10 mouse cellular contexts compared by ENCODE assay signal in genomic region chr4:148084261-148084714, GRCm38 (mm10). TPM values are rescaled to one million over a fixed set of nuclear protein-coding genes. Genes with fewer than 3 reads are reported as not detected.
A peak's percentile ranks its signal among the peaks of the same experiment; 100 is the strongest.
DNase-seq lines count a peak whose midpoint lies in the region; ATAC-seq and TF ChIP-seq lines count a peak whose summit lies in the region.
"Had no signal": no experiment of that assay in that cellular context is flagged by ENCODE, and none has a peak within 500 bp of the region (broad histone marks: within the 10 kb centered on the region; RNA-seq: fewer than 3 reads in every experiment).

No protein-coding gene starts in this region.

- no peaks in the 10 kb centered on the region for H3K27me3 ChIP-seq in embryonic facial prominence, embryonic 14.5 days (replicated peaks; ENCODE audit: control insufficient read depth, insufficient read depth, low read length)
- no peaks in the 10 kb centered on the region for H3K27me3 ChIP-seq in kidney, embryonic 15.5 days
- H3K27me3 ChIP-seq in hindbrain, postnatal 0 days (ENCODE audit: insufficient read depth, low read length) = no peaks in the 10 kb centered on the region
- H3K27me3 ChIP-seq in hindbrain, embryonic 11.5 days (ENCODE audit: control insufficient read depth, insufficient read depth, low read length) = no peaks in the 10 kb centered on the region

- peaks cover 13% of the 10 kb centered on the region; the same call in 1 of the 2 replicates for H3K4me1 ChIP-seq in embryonic facial prominence, embryonic 14.5 days (ENCODE audit: control insufficient read depth, insufficient read depth, low read length)
- H3K4me1 ChIP-seq in kidney, embryonic 15.5 days = peaks cover 54% of the 10 kb centered on the region
- peaks cover 5% of the 10 kb centered on the region; the same call in 1 of the 2 replicates for H3K4me1 ChIP-seq in hindbrain, postnatal 0 days (ENCODE audit: insufficient read depth, low read length)
- peaks cover 5% of the 10 kb centered on the region for H3K4me1 ChIP-seq in hindbrain, embryonic 11.5 days (replicated peaks; ENCODE audit: control insufficient read depth, insufficient read depth, low read length)

- H3K4me3 ChIP-seq in embryonic facial prominence, embryonic 14.5 days (ENCODE audit: low read depth, low read length) = no peak overlapping the region
- H3K4me3 ChIP-seq in kidney, embryonic 15.5 days (replicated peaks) = no peak overlapping the region
- no peak overlapping the region for H3K4me3 ChIP-seq in hindbrain, postnatal 0 days (ENCODE audit: low read length)
- no peak overlapping the region for H3K4me3 ChIP-seq in hindbrain, embryonic 11.5 days (ENCODE audit: low read depth, low read length)

- H3K27ac ChIP-seq in embryonic facial prominence, embryonic 14.5 days (replicated peaks; ENCODE audit: low read depth, low read length) = no peak overlapping the region
- H3K27ac ChIP-seq in kidney, embryonic 15.5 days = peak overlapping the region; percentile 55
- H3K27ac ChIP-seq in hindbrain, postnatal 0 days = no peak overlapping the region
- H3K27ac ChIP-seq in hindbrain, embryonic 11.5 days (ENCODE audit: low read depth, low read length) = no peak overlapping the region

- TF ChIP-seq CTCF in hindbrain, postnatal 0 days (IDR thresholded peaks at IDR 0.05; ENCODE audit: low read depth) = no peak

- intact Hi-C loops in heart, postnatal 25 days (cut with DNase I) = no loop called here

- peak; percentile 98 for DNase-seq in heart, adult 11 months
- DNase-seq in heart, postnatal 25 days (ENCODE audit: low spot score) = no peak
- DNase-seq in embryonic facial prominence, embryonic 14.5 days (ENCODE audit: low spot score) = peak; percentile 43
- peak; percentile 59 for DNase-seq in lung, postnatal 14 days
- no peak for DNase-seq in right cerebral cortex, postnatal 4 days
- no peak for DNase-seq in hindbrain, postnatal 0 days (ENCODE audit: low spot score)
- no peak for DNase-seq in hindbrain, embryonic 11.5 days (ENCODE audit: low spot score)
- DNase-seq: cerebellum, postnatal 10 days had no signal

- H3K36me3 ChIP-seq in embryonic facial prominence, embryonic 14.5 days (ENCODE audit: control insufficient read depth, insufficient read depth, low read length) = peaks cover 5% of the 10 kb centered on the region; the same call in 1 of the 2 replicates
- peaks cover 26% of the 10 kb centered on the region for H3K36me3 ChIP-seq in kidney, embryonic 15.5 days
- H3K36me3 ChIP-seq in hindbrain, postnatal 0 days (ENCODE audit: insufficient read depth, low read length) = no peaks in the 10 kb centered on the region
- H3K36me3 ChIP-seq in hindbrain, embryonic 11.5 days (ENCODE audit: control insufficient read depth, insufficient read depth, low read length) = no peaks in the 10 kb centered on the region

- 21% methylated on average over 5 of the region's 8 CpGs for WGBS in embryonic facial prominence, embryonic 14.5 days
- 12% methylated on average over 8 of the region's 8 CpGs for WGBS in kidney, embryonic 15.5 days
- WGBS in hindbrain, postnatal 0 days = 17% methylated on average over 6 of the region's 8 CpGs
- WGBS in hindbrain, embryonic 11.5 days = 8% methylated on average over 8 of the region's 8 CpGs

- H3K9me3 ChIP-seq in embryonic facial prominence, embryonic 14.5 days (ENCODE audit: control insufficient read depth, low read length) = no peaks in the 10 kb centered on the region
- no peaks in the 10 kb centered on the region for H3K9me3 ChIP-seq in kidney, embryonic 15.5 days (replicated peaks)
- H3K9me3 ChIP-seq in hindbrain, postnatal 0 days (ENCODE audit: low read length) = no peaks in the 10 kb centered on the region
- H3K9me3 ChIP-seq in hindbrain, embryonic 11.5 days (ENCODE audit: control insufficient read depth, low read length) = no peaks in the 10 kb centered on the region

- no peak for ATAC-seq in embryonic facial prominence, embryonic 14.5 days (ENCODE audit: low read depth)
- ATAC-seq in kidney, embryonic 15.5 days (replicated peaks; ENCODE audit: low FRiP score) = no peak
- ATAC-seq in hindbrain, postnatal 0 days = no peak
- ATAC-seq in hindbrain, embryonic 11.5 days (ENCODE audit: low FRiP score) = no peak
- ATAC-seq: CD4-positive, CD25-positive, alpha-beta regulatory T cell, adult 4 months had no signal

- no peak overlapping the region for H3K9ac ChIP-seq in embryonic facial prominence, embryonic 14.5 days (ENCODE audit: low read depth, low read length)
- H3K9ac ChIP-seq in kidney, embryonic 15.5 days = no peak overlapping the region
- no peak overlapping the region for H3K9ac ChIP-seq in hindbrain, postnatal 0 days (replicated peaks; ENCODE audit: low read length)
- H3K9ac ChIP-seq in hindbrain, embryonic 11.5 days (ENCODE audit: low read depth, low read length) = no peak overlapping the region

- H3K4me2 ChIP-seq in embryonic facial prominence, embryonic 14.5 days (ENCODE audit: low read depth, low read length) = no peak overlapping the region
- H3K4me2 ChIP-seq in kidney, embryonic 15.5 days = peak overlapping the region; percentile 19; the same call in 1 of the 2 replicates
- no peak overlapping the region for H3K4me2 ChIP-seq in hindbrain, postnatal 0 days (ENCODE audit: low read depth, low read length)
- H3K4me2 ChIP-seq in hindbrain, embryonic 11.5 days (replicated peaks; ENCODE audit: low read depth, low read length) = no peak overlapping the region

RNA-seq across cellular contexts. Expression of gene Agtrap, which starts 3.5 kb away (rescaled TPM):
- 10 to 100 TPM; 43.0 to 43.5 TPM for total RNA-seq in heart, postnatal 25 days (2021)
- polyA plus RNA-seq in embryonic facial prominence, embryonic 14.5 days (2014; fragmentation: Nextera tagmentation; extraction: Ambion mirVana) = 15.9 and 16.2 TPM in 2 replicates
- polyA plus RNA-seq in kidney, embryonic 15.5 days (2015; fragmentation: Nextera tagmentation; extraction: Ambion mirVana) = 20.6 and 24.4 TPM in 2 replicates
- 6.2 and 7.6 TPM in 2 replicates for total RNA-seq in hindbrain, postnatal 0 days (2014; rRNA removed)
- polyA plus RNA-seq in hindbrain, postnatal 0 days (2015; fragmentation: Nextera tagmentation; extraction: Ambion mirVana) = 9.9 and 10.4 TPM in 2 replicates
- polyA plus RNA-seq in hindbrain, embryonic 11.5 days (2014; fragmentation: Nextera tagmentation; extraction: Ambion mirVana) = 8.8 and 10.9 TPM in 2 replicates

RNA-seq across cellular contexts. Expression of gene Mthfr, which starts 45.4 kb away (rescaled TPM):
- 10 to 100 TPM in 1 of 2 experiments, 1 to 10 TPM in 1; 9.7 to 11.3 TPM for total RNA-seq in heart, postnatal 25 days (2021)
- polyA plus RNA-seq in embryonic facial prominence, embryonic 14.5 days (2014; fragmentation: Nextera tagmentation; extraction: Ambion mirVana) = 20.3 and 21.4 TPM in 2 replicates
- polyA plus RNA-seq in kidney, embryonic 15.5 days (2015; fragmentation: Nextera tagmentation; extraction: Ambion mirVana) = 23.6 and 24.1 TPM in 2 replicates
- 46.0 and 52.4 TPM in 2 replicates for total RNA-seq in hindbrain, postnatal 0 days (2014; rRNA removed)
- 9.3 and 10.6 TPM in 2 replicates for polyA plus RNA-seq in hindbrain, postnatal 0 days (2015; fragmentation: Nextera tagmentation; extraction: Ambion mirVana)
- 18.0 and 19.6 TPM in 2 replicates for polyA plus RNA-seq in hindbrain, embryonic 11.5 days (2014; fragmentation: Nextera tagmentation; extraction: Ambion mirVana)

RNA-seq across cellular contexts. Expression of gene Clcn6, which starts 45.7 kb away (rescaled TPM):
- 1 to 10 TPM; 8.6 to 8.7 TPM for total RNA-seq in heart, postnatal 25 days (2021)
- polyA plus RNA-seq in embryonic facial prominence, embryonic 14.5 days (2014; fragmentation: Nextera tagmentation; extraction: Ambion mirVana) = 7.4 and 7.8 TPM in 2 replicates
- polyA plus RNA-seq in kidney, embryonic 15.5 days (2015; fragmentation: Nextera tagmentation; extraction: Ambion mirVana) = 6.4 and 6.6 TPM in 2 replicates
- 58.6 and 60.7 TPM in 2 replicates for total RNA-seq in hindbrain, postnatal 0 days (2014; rRNA removed)
- 22.0 and 24.4 TPM in 2 replicates for polyA plus RNA-seq in hindbrain, postnatal 0 days (2015; fragmentation: Nextera tagmentation; extraction: Ambion mirVana)
- 21.7 and 26.2 TPM in 2 replicates for polyA plus RNA-seq in hindbrain, embryonic 11.5 days (2014; fragmentation: Nextera tagmentation; extraction: Ambion mirVana)

RNA-seq across cellular contexts. Expression of gene Mad2l2, which starts 45.9 kb away (rescaled TPM):
- total RNA-seq in heart, postnatal 25 days (2021) = 10 to 100 TPM; 11.9 to 12.8 TPM
- polyA plus RNA-seq in embryonic facial prominence, embryonic 14.5 days (2014; fragmentation: Nextera tagmentation; extraction: Ambion mirVana) = 51.1 and 59.8 TPM in 2 replicates
- polyA plus RNA-seq in kidney, embryonic 15.5 days (2015; fragmentation: Nextera tagmentation; extraction: Ambion mirVana) = 65.5 and 69.8 TPM in 2 replicates
- 39.9 and 56.5 TPM in 2 replicates for total RNA-seq in hindbrain, postnatal 0 days (2014; rRNA removed)
- 99.7 and 102 TPM in 2 replicates for polyA plus RNA-seq in hindbrain, postnatal 0 days (2015; fragmentation: Nextera tagmentation; extraction: Ambion mirVana)
- polyA plus RNA-seq in hindbrain, embryonic 11.5 days (2014; fragmentation: Nextera tagmentation; extraction: Ambion mirVana) = 82.5 and 88.2 TPM in 2 replicates

RNA-seq across cellular contexts. Expression of gene Draxin, which starts 46.2 kb away (rescaled TPM):
- under 1 TPM; 0.05 to 0.11 TPM for total RNA-seq in heart, postnatal 25 days (2021)
- 0.56 and 0.67 TPM in 2 replicates for polyA plus RNA-seq in embryonic facial prominence, embryonic 14.5 days (2014; fragmentation: Nextera tagmentation; extraction: Ambion mirVana)
- 0.46 and 0.62 TPM in 2 replicates for polyA plus RNA-seq in kidney, embryonic 15.5 days (2015; fragmentation: Nextera tagmentation; extraction: Ambion mirVana)
- total RNA-seq in hindbrain, postnatal 0 days (2014; rRNA removed) = 42.3 and 44.9 TPM in 2 replicates
- 7.2 TPM in 2 replicates for polyA plus RNA-seq in hindbrain, postnatal 0 days (2015; fragmentation: Nextera tagmentation; extraction: Ambion mirVana)
- 12.8 and 13.8 TPM in 2 replicates for polyA plus RNA-seq in hindbrain, embryonic 11.5 days (2014; fragmentation: Nextera tagmentation; extraction: Ambion mirVana)
- polyA plus RNA-seq: CD4-positive, CD25-positive, alpha-beta regulatory T cell, adult 4 months had no signal

Comparison
In these comparisons a context has a peak if more than half of its experiments do, and no peak if none do; other contexts are left out.
1. DNase-seq: peak in heart, adult 11 months (single experiment), embryonic facial prominence, embryonic 14.5 days (single experiment) and lung, postnatal 14 days (single experiment); none in heart, postnatal 25 days (single experiment), right cerebral cortex, postnatal 4 days (single experiment), hindbrain, postnatal 0 days (single experiment) and hindbrain, embryonic 11.5 days (single experiment).